Mouse (Mus musculus) MEL (cell line): ENCODE data around the gene Kl. TPM values are rescaled to one million over a fixed set of nuclear protein-coding genes. Genes with fewer than 3 reads are reported as not detected.

Experiments
- DNase-seq: peaks from one replicate; pipeline ENCODE4 v3.0.0; 2011; ENCODE audit warnings: low read depth, low spot score
- H3K27ac ChIP-seq: 2 replicates; pipeline ENCODE4 v1.5.1; 2012; ENCODE audit warnings: low read depth, mild to moderate bottlenecking, control low read depth, low read length, moderate library complexity; ENCODE audit not compliant: control insufficient read depth
- H3K27me3 ChIP-seq, 2 experiments: fragments of 150-350 bp in 1 of 2; sonication (generic) in 1 of 2; 2 replicates each; pipeline ENCODE4 v1.6.1; 2012; ENCODE audit warnings: low read length in 2 of 2, mild to moderate bottlenecking in 2 of 2, improper control_type of control experiment in 1 of 2, moderate library complexity in 1 of 2; ENCODE audit not compliant: insufficient read depth in 2 of 2, control insufficient read depth in 1 of 2
- H3K36me3 ChIP-seq, 2 experiments: 2 replicates each; pipeline ENCODE4 v1.6.1; 2012 to 2014; ENCODE audit warnings: low read length in 2 of 2, improper control_type of control experiment in 1 of 2, inconsistent platforms in 1 of 2, mild to moderate bottlenecking in 1 of 2; ENCODE audit not compliant: insufficient read depth in 2 of 2, control insufficient read depth in 1 of 2
- H3K4me1 ChIP-seq, 2 experiments: fragments of 150-350 bp in 1 of 2; sonication (generic) in 1 of 2; 2 replicates each; pipeline ENCODE4 v1.6.1; 2012; ENCODE audit warnings: low read length in 2 of 2, improper control_type of control experiment in 1 of 2, mild to moderate bottlenecking in 1 of 2; ENCODE audit not compliant: insufficient read depth in 2 of 2, control insufficient read depth in 1 of 2
- H3K4me3 ChIP-seq, 2 experiments: fragments of 150-350 bp in 1 of 2; sonication (generic) in 1 of 2; 2 replicates each; pipeline ENCODE4 v1.5.1; 2012; ENCODE audit warnings: low read depth in 2 of 2, low read length in 2 of 2, mild to moderate bottlenecking in 2 of 2, moderate library complexity in 2 of 2, control low read depth in 1 of 2, improper control_type of control experiment in 1 of 2; ENCODE audit not compliant: control insufficient read depth in 1 of 2, insufficient read depth in 1 of 2
- H3K79me2 ChIP-seq: 2 replicates; pipeline ENCODE4 v1.6.1; 2012; ENCODE audit warnings: mild to moderate bottlenecking, low read length, moderate library complexity; ENCODE audit not compliant: control insufficient read depth, poor library complexity, insufficient read depth
- H3K9ac ChIP-seq: 2 replicates; pipeline ENCODE4 v1.6.1; 2012; ENCODE audit warnings: low read depth, mild to moderate bottlenecking, control low read depth, low read length, moderate library complexity; ENCODE audit not compliant: control insufficient read depth, poor library complexity, severe bottlenecking
- H3K9me3 ChIP-seq: fragments of 150-350 bp; sonication (generic); replicated peaks from 2 replicates; pipeline ENCODE4 v1.6.1; 2012; ENCODE audit warnings: mild to moderate bottlenecking, low read length, improper control_type of control experiment, moderate library complexity; ENCODE audit not compliant: insufficient read depth
- BHLHE40 ChIP-seq: IDR thresholded peaks from 2 replicates; pipeline ENCODE4 v1.6.1; 2012; ENCODE audit warnings: low read depth, mild to moderate bottlenecking, inconsistent platforms, low read length, improper control_type of control experiment, borderline replicate concordance
- CHD1 ChIP-seq: IDR thresholded peaks from 2 replicates; pipeline ENCODE4 v1.6.1; 2012; ENCODE audit warnings: low read depth, mild to moderate bottlenecking, inconsistent platforms, low read length, improper control_type of control experiment
- CHD2 ChIP-seq: IDR thresholded peaks from 2 replicates; pipeline ENCODE4 v1.6.1; 2011; ENCODE audit warnings: low read length, improper control_type of control experiment
- CTCF ChIP-seq, 3 experiments: IDR thresholded peaks in 2 of 3; conservative IDR thresholded peaks in 1 of 3; 2 replicates each; pipeline ENCODE4 v1.5.1; 2011 to 2012; ENCODE audit warnings: low read length in 3 of 3, low read depth in 2 of 3, mild to moderate bottlenecking in 2 of 3, improper control_type of control experiment in 1 of 3, inconsistent platforms in 1 of 3, mixed read lengths in 1 of 3, moderate library complexity in 1 of 3; ENCODE audit not compliant: control insufficient read depth in 1 of 3, insufficient read depth in 1 of 3, poor library complexity in 1 of 3, severe bottlenecking in 1 of 3
- ETS1 ChIP-seq: IDR thresholded peaks from 2 replicates; pipeline ENCODE4 v1.6.1; 2012; ENCODE audit warnings: low read depth, mild to moderate bottlenecking, inconsistent platforms, low read length, improper control_type of control experiment, moderate library complexity
- GABPA ChIP-seq: IDR thresholded peaks from 2 replicates; pipeline ENCODE4 v1.6.1; 2012; ENCODE audit warnings: low read depth, mild to moderate bottlenecking, inconsistent platforms, low read length, improper control_type of control experiment, moderate library complexity
- HCFC1 ChIP-seq: IDR thresholded peaks from 2 replicates; pipeline ENCODE4 v1.6.1; 2012; ENCODE audit warnings: low read depth, mild to moderate bottlenecking, inconsistent platforms, low read length, improper control_type of control experiment, moderate library complexity
- JUND ChIP-seq: IDR thresholded peaks from 2 replicates; pipeline ENCODE4 v1.6.1; 2011; ENCODE audit warnings: low read depth, mild to moderate bottlenecking, improper control_type of control experiment, low read length
- KAT2A ChIP-seq: conservative IDR thresholded peaks from 2 replicates; pipeline ENCODE4 v1.6.1; 2012; ENCODE audit warnings: low read depth, low read length, improper control_type of control experiment, inconsistent platforms
- MXI1 ChIP-seq: IDR thresholded peaks from 2 replicates; pipeline ENCODE4 v1.6.1; 2011; ENCODE audit warnings: mild to moderate bottlenecking, low read depth, low read length, improper control_type of control experiment
- NELFE ChIP-seq: IDR thresholded peaks from 2 replicates; pipeline ENCODE4 v1.6.1; 2011; ENCODE audit warnings: low read depth, low read length, improper control_type of control experiment
- NRF1 ChIP-seq: IDR thresholded peaks from 2 replicates; pipeline ENCODE4 v1.6.1; 2014; ENCODE audit warnings: low read depth, mild to moderate bottlenecking, inconsistent platforms, low read length, improper control_type of control experiment, moderate library complexity; ENCODE audit not compliant: poor library complexity, insufficient read depth, severe bottlenecking
- POLR2AphosphoS2 ChIP-seq: IDR thresholded peaks from 2 replicates; pipeline ENCODE4 v1.6.1; 2011; ENCODE audit warnings: low read length, improper control_type of control experiment
- RCOR1 ChIP-seq: IDR thresholded peaks from 2 replicates; pipeline ENCODE4 v1.6.1; 2012; ENCODE audit warnings: low read depth, mild to moderate bottlenecking, inconsistent platforms, low read length, improper control_type of control experiment
- SIN3A ChIP-seq: IDR thresholded peaks from 2 replicates; pipeline ENCODE4 v1.6.1; 2012; ENCODE audit warnings: low read length, improper control_type of control experiment, inconsistent platforms
- SMC3 ChIP-seq: IDR thresholded peaks from 2 replicates; pipeline ENCODE4 v1.6.1; 2011; ENCODE audit warnings: low read depth, low read length, improper control_type of control experiment
- TAL1 ChIP-seq: IDR thresholded peaks from 2 replicates; pipeline ENCODE4 v1.6.1; 2012; ENCODE audit warnings: mild to moderate bottlenecking, inconsistent platforms, low read length, moderate library complexity, mixed read lengths
- TBP ChIP-seq: IDR thresholded peaks from 2 replicates; pipeline ENCODE4 v1.8.0; 2011; ENCODE audit warnings: low read depth, low read length, improper control_type of control experiment
- TCF12 ChIP-seq: IDR thresholded peaks from 2 replicates; pipeline ENCODE4 v1.6.1; 2014; ENCODE audit warnings: low read depth, mild to moderate bottlenecking, inconsistent platforms, low read length, improper control_type of control experiment, moderate library complexity
- UBTF ChIP-seq: IDR thresholded peaks from 2 replicates; pipeline ENCODE4 v1.6.1; 2012; ENCODE audit warnings: low read depth, mild to moderate bottlenecking, inconsistent platforms, low read length, improper control_type of control experiment, moderate library complexity, borderline replicate concordance; ENCODE audit not compliant: insufficient read depth
- USF1 ChIP-seq: IDR thresholded peaks from 2 replicates; pipeline ENCODE4 v1.6.1; 2014; ENCODE audit warnings: low read depth, mild to moderate bottlenecking, inconsistent platforms, low read length, improper control_type of control experiment, moderate library complexity
- ZC3H11A ChIP-seq: IDR thresholded peaks from 2 replicates; pipeline ENCODE4 v1.6.1; 2012; ENCODE audit warnings: low read depth, mild to moderate bottlenecking, inconsistent platforms, low read length, improper control_type of control experiment
- ZKSCAN1 ChIP-seq: IDR thresholded peaks from 2 replicates; pipeline ENCODE4 v1.6.1; 2012; ENCODE audit warnings: low read depth, mild to moderate bottlenecking, inconsistent platforms, low read length, improper control_type of control experiment, moderate library complexity
- ZMIZ1 ChIP-seq: IDR thresholded peaks from 2 replicates; pipeline ENCODE4 v1.6.1; 2012; ENCODE audit warnings: low read depth, mild to moderate bottlenecking, inconsistent platforms, low read length, improper control_type of control experiment, moderate library complexity
- ZNF384 ChIP-seq: IDR thresholded peaks from 2 replicates; pipeline ENCODE4 v1.6.1; 2012; ENCODE audit warnings: low read depth, mild to moderate bottlenecking, inconsistent platforms, low read length, improper control_type of control experiment
- polyA plus RNA-seq, 2 experiments: library from polyadenylated mRNA; stranded (reverse) in 1 of 2; unstranded in 1 of 2; fragments of >175 nt in 1 of 2; fragments of >200 nt in 1 of 2; gene quantifications; 2 replicates each; pipeline versions ENCODE4 v1.2.1 to v1.2.4; 2012; ENCODE audit warnings: low replicate concordance in 2 of 2, low read depth in 1 of 2; ENCODE audit not compliant: insufficient read length in 2 of 2, insufficient read depth in 1 of 2, missing spikeins in 1 of 2
- total RNA-seq: library from RNA; depleted of rRNA; stranded (reverse); fragments of 300-350 nt; gene quantifications from 2 replicates; pipeline ENCODE4 v1.2.3, GENCODE M21; 2012

Kl gene
- total and polyA plus RNA-seq, 3 experiments: not detected

DNA sequence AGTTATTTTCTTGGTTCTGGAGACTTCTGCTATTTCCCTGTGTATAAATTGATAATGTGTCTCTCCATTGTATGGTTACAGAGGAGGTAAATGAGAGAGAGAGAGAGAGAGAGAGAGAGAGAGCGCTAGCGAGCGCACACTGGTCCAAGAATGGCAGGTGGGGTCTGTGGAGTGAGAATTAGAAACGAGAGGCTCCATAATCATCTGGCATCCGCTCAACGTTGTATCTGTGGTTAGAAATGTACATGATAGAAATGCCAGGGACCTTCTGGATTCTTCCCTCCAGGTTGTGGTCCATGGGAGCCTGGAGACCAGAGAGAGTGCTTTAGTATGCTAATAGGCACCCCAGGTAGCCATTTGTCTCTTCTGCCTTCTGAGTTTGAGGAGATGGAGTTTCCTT lies 76.5 kb downstream of the Kl start:
- Histone ChIP-seq H3K36me3 (no peaks in the 10 kb centered on the region), H3K4me3 (no peak overlapping the region), H3K4me1 (no peaks in the 10 kb centered on the region), H3K9ac (no peak overlapping the region), H3K27ac (no peak overlapping the region), H3K9me3 (no peaks in the 10 kb centered on the region; the same call in 1 of the 2 replicates), H3K79me2 (no peaks in the 10 kb centered on the region), H3K27me3 (no peaks in the 10 kb centered on the region)
- DNase-seq: no peak
- TF ChIP-seq JUND: no peak
- no peak for TF ChIP-seq SIN3A
- TF ChIP-seq ZKSCAN1: no peak
- TF ChIP-seq KAT2A: no peak
- no peak for TF ChIP-seq TCF12
- TF ChIP-seq BHLHE40: no peak
- no peak for TF ChIP-seq MXI1
- no peak for TF ChIP-seq POLR2AphosphoS2
- TF ChIP-seq UBTF: no peak
- TF ChIP-seq ZMIZ1: no peak
- no peak for TF ChIP-seq ZC3H11A
- no peak for TF ChIP-seq ZNF384
- TF ChIP-seq SMC3: no peak
- no peak for TF ChIP-seq TAL1
- no peak for TF ChIP-seq NRF1
- TF ChIP-seq CHD1: no peak
- TF ChIP-seq USF1: no peak
- no peak for TF ChIP-seq CTCF (IDR thresholded peaks at IDR 0.05 in 2 of 3, conservative IDR thresholded peaks at IDR 0.05 in 1 of 3; ENCODE audit: control insufficient read depth in 1 of 3, insufficient read depth in 1 of 3, low read depth in 2 of 3, low read length in 3 of 3, poor library complexity in 1 of 3, severe bottlenecking in 1 of 3)
- no peak for TF ChIP-seq GABPA

DNA sequence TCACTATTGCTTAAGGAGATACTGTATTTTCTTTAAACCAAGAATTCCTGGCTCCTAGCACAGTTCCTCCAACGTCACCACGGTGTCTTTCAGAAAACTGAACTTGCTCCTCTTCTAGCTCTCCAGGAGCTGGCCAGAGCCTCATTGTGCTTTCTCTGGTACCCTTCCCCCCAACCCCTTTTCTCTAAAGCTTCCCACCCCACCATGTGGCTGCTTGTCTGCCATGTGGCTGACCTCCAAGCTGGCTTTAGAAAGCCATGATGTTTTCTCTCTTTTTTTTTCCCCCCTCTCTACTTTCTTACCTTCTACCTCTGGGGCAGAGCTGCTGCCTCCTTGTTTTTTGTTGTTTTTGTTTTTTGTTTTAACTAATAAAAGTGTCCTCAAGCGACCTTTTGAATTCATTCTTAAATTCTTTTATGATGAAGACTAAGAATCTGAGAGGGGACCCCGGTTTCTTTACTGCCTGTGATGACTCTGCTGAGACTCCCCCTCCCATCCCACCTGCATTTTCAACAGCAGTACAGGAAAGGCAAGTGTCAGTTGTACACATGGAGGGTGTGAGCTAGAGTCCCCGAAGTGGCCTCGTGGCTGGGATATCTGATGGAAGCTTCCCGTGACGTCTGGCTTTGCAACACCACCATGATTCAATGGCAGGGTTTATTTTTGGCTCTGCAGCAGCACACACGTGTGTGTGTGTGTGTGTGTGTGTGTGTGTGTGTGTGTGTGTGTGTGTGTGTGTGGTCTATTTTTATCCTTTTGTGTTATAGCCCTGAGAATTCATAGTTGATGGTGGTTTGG lies 82.5 kb downstream of the Kl start:
- Histone ChIP-seq H3K4me3 (no peak overlapping the region), H3K27ac (no peak overlapping the region), H3K36me3 (no peaks in the 10 kb centered on the region), H3K79me2 (no peaks in the 10 kb centered on the region), H3K9ac (no peak overlapping the region), H3K4me1 (no peaks in the 10 kb centered on the region), H3K9me3 (no peaks in the 10 kb centered on the region; the same call in 1 of the 2 replicates), H3K27me3 (no peaks in the 10 kb centered on the region)
- no peak for DNase-seq
- TF ChIP-seq ZC3H11A (no peak), UBTF (no peak), CTCF (IDR thresholded peaks at IDR 0.05 in 2 of 3, conservative IDR thresholded peaks at IDR 0.05 in 1 of 3; ENCODE audit: control insufficient read depth in 1 of 3, insufficient read depth in 1 of 3, low read depth in 2 of 3, low read length in 3 of 3, poor library complexity in 1 of 3, severe bottlenecking in 1 of 3) (no peak), HCFC1 (no peak), ZMIZ1 (no peak), NRF1 (no peak), TBP (no peak), TCF12 (no peak), ETS1 (no peak), USF1 (no peak), TAL1 (no peak), SIN3A (no peak), CHD2 (no peak), NELFE (no peak), CHD1 (no peak), RCOR1 (no peak), GABPA (no peak)
